Mouse (Mus musculus): ENCODE data around the gene Rbms1.

Gene Rbms1

DNA sequence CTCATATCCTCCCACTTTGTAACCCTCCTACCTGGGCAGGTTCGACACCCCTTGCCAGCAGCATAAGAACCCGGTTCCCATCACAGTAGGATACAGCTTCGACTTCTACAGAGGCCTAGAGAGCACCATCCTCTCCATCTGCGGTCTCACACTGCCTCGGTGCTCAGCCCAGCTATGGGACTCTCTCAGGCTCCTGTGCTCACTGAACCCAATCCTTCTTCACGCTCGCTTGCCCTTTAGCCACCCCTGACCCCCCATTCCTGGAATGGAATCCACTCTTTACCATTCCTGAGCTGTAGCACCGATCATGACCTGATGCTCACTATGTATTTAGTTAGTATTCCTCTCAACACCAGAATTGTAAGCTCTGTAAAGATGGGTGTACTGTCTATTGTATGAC lies 257.6 kb downstream of the Rbms1 start:
- peak; percentile 52 for DNase-seq

DNA sequence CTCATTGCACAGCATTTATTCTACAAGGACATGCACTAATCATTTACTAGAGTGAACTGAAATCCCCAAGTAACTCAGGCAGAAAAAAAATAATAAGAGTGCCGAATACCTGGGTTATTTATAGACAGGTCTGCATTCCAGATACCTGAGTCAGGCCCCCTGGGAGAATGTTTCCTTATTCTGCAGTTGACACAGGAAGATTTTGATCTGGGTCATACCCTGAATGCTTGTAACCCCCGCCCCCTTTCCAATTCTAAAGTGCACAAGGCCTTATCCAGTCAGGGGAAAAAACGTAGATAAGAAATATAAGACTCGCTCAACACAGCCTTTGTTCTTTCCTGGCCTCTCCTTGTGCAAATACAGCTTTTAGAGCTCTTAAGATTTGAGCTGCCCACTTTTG lies 259.7 kb downstream of the Rbms1 start:
- DNase-seq = peak; percentile 61

DNA sequence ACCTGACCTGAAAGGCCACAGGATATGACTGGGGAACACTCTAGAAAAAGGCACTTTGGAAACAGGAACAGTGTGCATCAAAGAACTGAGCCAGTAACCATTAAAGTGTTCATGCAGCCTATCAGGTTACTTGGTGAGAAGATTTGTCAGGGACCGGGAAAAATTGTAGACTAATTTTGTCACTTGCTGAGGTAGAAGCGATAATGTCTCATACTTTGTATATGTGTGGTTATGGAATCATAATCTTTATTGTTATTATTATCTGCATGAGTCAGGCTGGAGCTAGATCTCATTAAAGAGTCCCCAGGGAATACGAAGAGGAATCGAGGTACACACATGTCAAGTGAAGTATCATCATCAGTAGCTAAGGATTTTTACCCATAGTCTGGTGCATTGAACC lies 262.0 kb downstream of the Rbms1 start:
- DNase-seq = no peak
